Mouse (Mus musculus): ENCODE measurements around the gene Tead2.

The Tead2 gene

DNA sequence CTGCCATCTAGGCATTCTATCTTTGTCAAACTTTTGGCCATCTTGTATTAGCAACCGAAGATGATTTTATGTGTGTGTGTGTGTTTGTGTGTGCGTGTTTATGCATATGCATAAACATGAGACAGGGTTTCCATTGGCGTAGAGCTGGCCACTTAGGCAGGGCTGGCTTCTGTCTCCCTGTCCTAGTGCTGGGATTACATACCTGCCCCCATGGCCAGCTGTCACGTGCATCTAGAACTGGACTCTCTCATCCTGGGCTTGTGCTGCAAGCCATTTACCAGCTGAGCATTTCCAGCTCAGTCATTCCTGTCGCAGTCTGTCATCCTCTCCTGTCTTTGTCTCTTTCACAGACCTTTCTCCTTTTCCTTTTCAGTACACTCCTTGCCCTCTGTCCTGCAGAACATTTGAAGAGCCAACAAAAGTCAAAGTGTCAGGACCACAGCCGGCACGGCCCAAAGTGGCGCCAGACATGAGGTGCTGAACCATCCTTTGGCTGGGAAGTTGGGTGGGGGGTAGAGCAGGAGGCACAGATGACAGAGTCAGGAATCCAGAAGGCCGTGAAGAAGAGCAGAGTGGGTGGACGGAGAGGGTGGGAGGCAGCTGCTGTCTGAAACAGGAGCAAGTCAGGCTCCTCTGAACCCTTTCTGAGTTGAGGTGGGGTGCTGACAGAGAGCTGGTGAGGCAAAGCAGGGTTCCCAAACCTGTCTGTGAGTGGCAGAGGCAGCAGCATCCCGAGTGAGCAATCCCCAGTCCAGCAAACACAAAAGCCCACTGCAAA is 41.7 kb downstream of the Tead2 start:
- DNase-seq (ENCODE audit: low spot score in 2 of 2) = peak; percentile 55 to 62

DNA sequence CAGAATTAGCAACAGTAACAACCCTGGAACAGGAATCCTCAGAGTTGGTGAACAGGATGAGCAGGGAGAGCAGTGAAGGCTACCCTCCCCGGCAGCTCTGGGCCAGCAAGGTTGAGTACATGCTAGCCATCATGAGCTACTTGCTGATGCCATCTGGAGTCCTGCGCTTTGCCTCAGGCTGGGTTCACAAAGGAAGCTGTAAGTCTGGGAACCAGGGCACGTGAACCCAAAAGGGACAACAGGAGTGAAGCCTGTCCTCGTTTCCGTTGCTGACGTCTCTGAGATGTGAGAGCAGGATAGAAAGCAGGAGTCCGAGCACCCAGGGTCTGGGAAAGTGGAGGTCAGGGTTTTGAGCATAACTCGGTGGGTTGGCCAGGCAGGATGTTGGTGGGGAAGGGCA is 43.7 kb downstream of the Tead2 start:
- DNase-seq (ENCODE audit: low spot score in 2 of 2) = no peak

DNA sequence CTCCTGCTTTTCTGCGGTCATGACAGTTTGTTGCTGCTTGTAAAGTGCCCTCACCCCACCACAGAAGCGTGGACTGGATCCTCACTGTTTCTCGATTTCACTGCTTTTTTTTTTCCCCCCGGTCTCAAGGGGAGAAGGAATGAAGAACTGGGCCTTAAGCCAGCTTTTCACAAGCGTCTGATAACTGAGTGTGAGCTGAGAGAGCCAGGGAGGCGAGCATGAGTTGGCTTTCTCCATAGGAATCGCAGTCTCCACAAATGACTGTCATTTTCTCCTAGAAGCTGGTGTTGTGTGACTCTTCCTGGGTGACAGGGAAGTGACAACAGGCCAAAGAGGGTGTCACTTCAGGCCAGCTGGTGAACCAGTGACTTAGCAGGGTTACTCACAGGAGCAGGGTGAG is 46.7 kb downstream of the Tead2 start:
- DNase-seq (ENCODE audit: low spot score in 2 of 2) = no peak

DNA sequence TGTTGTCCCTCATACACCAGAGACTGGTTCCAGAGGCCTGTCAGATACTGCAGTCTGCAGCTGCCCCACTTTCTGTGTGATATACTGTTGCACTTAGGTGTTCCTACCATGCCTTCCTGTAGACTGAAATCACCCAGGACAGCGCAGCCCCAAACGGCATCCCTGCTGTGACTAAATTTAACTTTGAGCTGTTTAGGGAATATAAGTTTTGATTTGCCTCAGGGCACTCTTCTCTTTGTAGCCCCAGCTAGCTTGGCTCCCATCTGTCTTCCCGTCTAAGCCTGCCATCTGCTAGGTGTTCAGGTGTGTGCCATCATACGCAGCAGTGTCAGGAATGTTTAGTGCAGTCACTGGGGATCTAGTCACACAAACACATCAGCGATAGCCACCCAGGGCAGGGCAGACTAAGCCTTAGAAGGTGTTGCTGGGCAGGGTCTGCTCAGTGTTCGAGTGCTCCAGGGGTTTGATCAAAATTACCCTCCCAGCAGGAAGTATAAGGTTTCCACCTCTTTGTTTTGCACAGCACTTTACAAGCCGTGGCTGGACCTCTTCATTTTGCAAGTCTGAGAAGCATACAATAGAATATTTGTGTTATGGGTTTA is 47.6 kb downstream of the Tead2 start:
- no peak for DNase-seq (ENCODE audit: low spot score in 2 of 2)

DNA sequence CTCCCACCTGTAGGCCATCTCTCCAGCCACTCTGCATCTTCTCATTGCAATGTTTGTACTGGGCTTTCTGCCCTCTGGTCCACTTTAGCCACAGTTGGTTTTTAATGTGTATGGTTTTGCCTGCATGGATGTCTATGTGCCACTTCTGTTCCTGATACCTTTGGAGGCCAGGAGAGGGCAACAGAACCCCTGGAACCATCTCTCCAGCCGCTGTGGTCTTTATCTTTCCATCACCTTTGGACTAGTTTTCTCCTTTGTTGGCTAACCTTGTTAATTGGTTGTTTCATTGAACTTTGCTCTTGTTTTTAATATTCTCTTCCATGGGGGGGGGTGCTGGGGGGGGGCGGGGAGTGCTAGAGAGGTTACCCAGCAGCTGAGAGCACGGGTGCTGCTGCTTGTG is 48.8 kb downstream of the Tead2 start:
- DNase-seq (ENCODE audit: low spot score in 2 of 2) = no peak

DNA sequence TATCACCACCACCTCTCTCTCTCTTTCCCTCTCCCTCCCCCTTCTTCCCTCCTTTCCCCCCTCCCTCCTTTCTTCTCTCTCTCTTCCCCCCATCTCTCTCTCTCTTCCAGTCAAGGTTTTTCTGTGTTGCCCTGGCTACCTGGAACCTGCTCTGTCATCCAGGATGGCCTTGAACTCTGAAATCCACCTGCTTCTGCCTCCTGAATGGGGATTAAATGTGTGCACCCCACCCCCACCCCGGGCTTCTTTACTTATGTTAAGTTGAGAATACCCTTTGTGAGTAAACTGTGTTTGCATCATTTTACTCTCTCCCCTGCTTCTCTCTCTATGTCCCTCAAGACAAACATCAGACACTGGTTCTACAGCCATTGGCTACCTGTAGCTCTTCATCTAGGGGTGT is 50.0 kb downstream of the Tead2 start:
- no peak for DNase-seq (ENCODE audit: low spot score in 2 of 2)

DNA sequence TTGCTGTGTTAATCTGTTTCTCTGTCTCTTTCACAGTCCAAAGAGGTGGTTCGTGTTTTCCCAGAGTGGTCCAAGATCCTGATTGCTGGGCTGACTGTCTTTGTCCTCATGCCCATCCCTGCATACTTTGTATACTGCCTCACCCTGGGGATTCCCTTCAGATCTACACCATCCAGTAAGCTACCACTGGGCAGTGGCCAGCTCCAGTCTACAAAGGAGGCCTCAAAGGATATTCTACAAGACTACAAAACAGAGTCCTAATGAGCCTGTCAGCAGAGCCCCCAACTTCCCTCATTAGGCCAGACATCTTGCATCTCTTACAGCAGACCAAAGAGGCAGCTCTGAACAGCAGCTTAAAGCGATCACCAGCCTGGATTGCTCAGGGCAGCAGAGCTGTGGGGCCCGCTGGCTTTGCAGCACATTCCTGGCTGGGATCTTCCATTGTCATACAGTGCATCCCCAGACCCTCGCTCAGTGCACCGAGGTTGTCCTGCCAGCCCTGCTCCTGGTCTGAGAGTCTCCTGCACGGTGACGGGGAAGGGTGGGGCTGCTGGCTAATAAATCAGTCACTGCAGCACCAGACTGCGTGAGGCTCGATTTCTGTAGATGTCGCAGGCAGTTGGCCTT is 57.3 kb downstream of the Tead2 start:
- DNase-seq (ENCODE audit: low spot score in 2 of 2) = no peak

DNA sequence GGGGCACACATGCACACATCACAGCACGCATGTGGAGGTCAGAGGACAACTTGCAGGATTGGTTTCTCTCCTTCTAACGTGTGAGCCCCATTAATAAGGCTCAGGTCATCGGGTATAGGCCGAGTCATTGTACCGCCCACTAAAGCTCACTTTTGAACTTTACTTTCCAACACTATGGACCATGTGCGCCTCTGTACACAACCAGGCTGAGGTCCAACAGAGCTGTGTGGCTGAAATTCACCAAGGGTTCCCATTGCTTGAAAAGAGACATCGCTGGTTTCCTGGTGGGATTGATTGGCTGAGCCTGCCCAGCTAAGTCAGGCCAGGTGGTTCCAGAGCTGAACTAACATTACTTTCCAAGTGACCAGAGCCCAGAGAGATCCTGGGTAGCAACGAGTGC is 58.1 kb downstream of the Tead2 start:
- no peak for DNase-seq (ENCODE audit: low spot score in 2 of 2)

DNA sequence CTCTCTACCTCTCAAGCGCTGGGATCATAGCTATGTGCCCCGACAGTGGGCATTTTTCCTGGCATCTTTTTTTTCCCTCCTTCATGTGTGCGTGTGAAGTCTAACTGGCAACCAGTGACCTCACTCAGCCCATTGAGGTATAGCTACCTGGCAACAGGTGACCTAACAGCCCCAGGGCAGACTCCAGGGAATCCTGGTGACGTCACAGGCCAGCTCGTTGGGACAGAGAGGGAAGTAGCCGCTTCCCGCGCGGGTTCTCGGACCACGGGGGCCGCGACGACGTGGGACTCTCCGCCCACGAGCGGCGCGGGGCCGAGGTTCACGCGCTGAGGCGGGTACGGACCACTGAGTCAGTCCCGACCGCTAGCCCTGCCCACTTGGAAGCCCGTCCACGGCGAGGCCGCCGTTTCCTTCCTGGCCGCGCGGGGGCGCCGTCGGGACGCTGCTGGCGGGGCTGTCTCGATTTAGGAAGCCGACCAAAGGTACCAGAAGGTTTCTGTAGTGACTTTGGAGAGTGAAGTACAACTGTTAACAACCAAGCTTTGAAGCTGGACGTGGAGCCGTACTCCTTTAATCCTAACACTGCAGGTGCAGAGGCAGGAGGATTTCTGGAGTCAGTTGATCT is 61.7 kb downstream of the Tead2 start, which contains the start of gene Slc6a21:
Slc6a21 (plus strand) TSS at position 378 of the 625 bp plus-strand sequence.
- DNase-seq (ENCODE audit: low spot score in 2 of 2) = peak; percentile 73 to 79
